Mouse (Mus musculus) liver, embryonic 14.5 days (tissue): Measurements from ENCODE around the gene Klhl30.

Experiments
- CTCF ChIP-seq: IDR thresholded peaks from 2 replicates; pipeline ENCODE4 v1.5.1; 2016; ENCODE audit warnings: antibody characterized with exemption, low read depth, control low read depth
- EP300 ChIP-seq: IDR thresholded peaks from 2 replicates; pipeline ENCODE4 v1.6.1; 2016; ENCODE audit warnings: antibody characterized with exemption, low read depth

GRCm38 (mm10) chr1:91362113-91362512 lies 11.3 kb downstream of the Klhl30 start:
- no peak for TF ChIP-seq CTCF
- no peak for TF ChIP-seq EP300
